Mouse (Mus musculus): ENCODE measurements around the gene Slc7a9. TPM values are rescaled to one million over a fixed set of nuclear protein-coding genes. Genes with fewer than 3 reads are reported as not detected.
A peak's percentile ranks its signal among the peaks of the same experiment; 100 is the strongest.

Gene Slc7a9
- polyA plus RNA-seq (2015; fragmentation: Nextera tagmentation; extraction: Ambion mirVana), result 1.8 and 2.1 TPM in 2 replicates

GRCm38 (mm10) chr7:35447996-35448846 lies at the start of gene Slc7a9:
Slc7a9 (plus strand) TSS chr7:35448796.
- no peak for ATAC-seq (ENCODE audit: insufficient read depth)
- no peaks in the 10 kb centered on the region for H3K9me3 ChIP-seq (replicated peaks)
- H3K36me3 ChIP-seq (replicated peaks), result no peaks in the 10 kb centered on the region
- H3K27ac ChIP-seq (replicated peaks), result no peak within 1 kb of the TSS
- H3K4me1 ChIP-seq (replicated peaks), result peaks cover 12% of the 10 kb centered on the region; the same call in 1 of the 2 replicates
- no peak within 1 kb of the TSS for H3K4me3 ChIP-seq (replicated peaks)
- 18% methylated on average over 15 of the region's 15 CpGs for WGBS (ENCODE audit: insufficient replicate concordance)
- H3K9ac ChIP-seq, result no peak within 1 kb of the TSS
- H3K27me3 ChIP-seq, result no peaks in the 10 kb centered on the region
- peak within 1 kb of the TSS; percentile 20; the same call in 1 of the 2 replicates for H3K4me2 ChIP-seq

- WGBS (ENCODE audit: insufficient replicate concordance), result 87% methylated on average over 4 of the region's 4 CpGs
- H3K4me2 ChIP-seq, result no peak overlapping the region
- no peak overlapping the region for H3K9ac ChIP-seq
- ATAC-seq (ENCODE audit: insufficient read depth), result no peak
- H3K36me3 ChIP-seq (replicated peaks), result peaks cover 66% of the 10 kb centered on the region
- H3K27me3 ChIP-seq, result no peaks in the 10 kb centered on the region
- H3K4me3 ChIP-seq (replicated peaks), result no peak overlapping the region
- no peak overlapping the region for H3K27ac ChIP-seq (replicated peaks)
- H3K9me3 ChIP-seq (replicated peaks), result no peaks in the 10 kb centered on the region
- peaks cover 18% of the 10 kb centered on the region for H3K4me1 ChIP-seq (replicated peaks)
Observed at GRCm38 (mm10) chr7:35401169-35401568, 47.4 kb upstream of the Slc7a9 start.

- 61% methylated on average over 5 of the region's 5 CpGs for WGBS (ENCODE audit: insufficient replicate concordance)
- H3K4me3 ChIP-seq (replicated peaks), result no peak overlapping the region
- ATAC-seq (ENCODE audit: insufficient read depth), result no peak
- H3K4me1 ChIP-seq (replicated peaks), result no peaks in the 10 kb centered on the region
- H3K27me3 ChIP-seq, result no peaks in the 10 kb centered on the region
- no peak overlapping the region for H3K27ac ChIP-seq (replicated peaks)
- H3K9ac ChIP-seq, result no peak overlapping the region
- H3K36me3 ChIP-seq (replicated peaks), result peaks cover 45% of the 10 kb centered on the region
- no peaks in the 10 kb centered on the region for H3K9me3 ChIP-seq (replicated peaks)
- H3K4me2 ChIP-seq, result no peak overlapping the region
Observed at GRCm38 (mm10) chr7:35415226-35415625, 33.4 kb upstream of the Slc7a9 start.

GRCm38 (mm10) chr7:35415801-35416653 lies 32.6 kb upstream of the Slc7a9 start:
- no peak overlapping the region for H3K4me2 ChIP-seq
- WGBS (ENCODE audit: insufficient replicate concordance), result 73% methylated on average over 9 of the region's 9 CpGs
- H3K4me3 ChIP-seq (replicated peaks), result no peak overlapping the region
- H3K4me1 ChIP-seq (replicated peaks), result no peaks in the 10 kb centered on the region
- no peak overlapping the region for H3K27ac ChIP-seq (replicated peaks)
- H3K9me3 ChIP-seq (replicated peaks), result no peaks in the 10 kb centered on the region
- H3K9ac ChIP-seq, result no peak overlapping the region
- no peaks in the 10 kb centered on the region for H3K27me3 ChIP-seq
- no peak for ATAC-seq (ENCODE audit: insufficient read depth)
- peaks cover 45% of the 10 kb centered on the region for H3K36me3 ChIP-seq (replicated peaks)

- H3K4me1 ChIP-seq (replicated peaks), result no peaks in the 10 kb centered on the region
- H3K36me3 ChIP-seq (replicated peaks), result peaks cover 48% of the 10 kb centered on the region
- H3K9me3 ChIP-seq (replicated peaks), result no peaks in the 10 kb centered on the region
- H3K4me2 ChIP-seq, result no peak overlapping the region
- 58% methylated on average over 5 of the region's 5 CpGs for WGBS (ENCODE audit: insufficient replicate concordance)
- H3K27me3 ChIP-seq, result no peaks in the 10 kb centered on the region
- no peak overlapping the region for H3K4me3 ChIP-seq (replicated peaks)
- no peak overlapping the region for H3K9ac ChIP-seq
- no peak overlapping the region for H3K27ac ChIP-seq (replicated peaks)
- ATAC-seq (ENCODE audit: insufficient read depth), result no peak
Observed at GRCm38 (mm10) chr7:35416654-35416948, 32.0 kb upstream of the Slc7a9 start.

GRCm38 (mm10) chr7:35423071-35423470 lies 25.5 kb upstream of the Slc7a9 start:
- peaks cover 52% of the 10 kb centered on the region for H3K36me3 ChIP-seq (replicated peaks)
- 77% methylated on average over 10 of the region's 10 CpGs for WGBS (ENCODE audit: insufficient replicate concordance)

GRCm38 (mm10) chr7:35428146-35428545 lies 20.4 kb upstream of the Slc7a9 start:
- Histone ChIP-seq H3K36me3 (replicated peaks) (peaks cover 47% of the 10 kb centered on the region), H3K9ac (no peak overlapping the region), H3K4me3 (replicated peaks) (no peak overlapping the region), H3K27ac (replicated peaks) (no peak overlapping the region), H3K27me3 (no peaks in the 10 kb centered on the region), H3K4me2 (no peak overlapping the region), H3K9me3 (replicated peaks) (no peaks in the 10 kb centered on the region), H3K4me1 (replicated peaks) (no peaks in the 10 kb centered on the region)
- ATAC-seq (ENCODE audit: insufficient read depth), result no peak
- 84% methylated on average over 10 of the region's 10 CpGs for WGBS (ENCODE audit: insufficient replicate concordance)

More at GRCm38 (mm10) chr7:35423071-35423470, 25.5 kb upstream of the Slc7a9 start:
- Histone ChIP-seq H3K27me3 (no peaks in the 10 kb centered on the region), H3K9me3 (replicated peaks) (no peaks in the 10 kb centered on the region), H3K9ac (no peak overlapping the region), H3K4me1 (replicated peaks) (no peaks in the 10 kb centered on the region), H3K27ac (replicated peaks) (no peak overlapping the region), H3K4me3 (replicated peaks) (no peak overlapping the region), H3K4me2 (no peak overlapping the region)
- ATAC-seq (ENCODE audit: insufficient read depth), result no peak

GRCm38 (mm10) chr7:35435266-35435665 lies 13.3 kb upstream of the Slc7a9 start:
- H3K27ac ChIP-seq (replicated peaks), result no peak overlapping the region
- H3K9ac ChIP-seq, result no peak overlapping the region
- no peaks in the 10 kb centered on the region for H3K4me1 ChIP-seq (replicated peaks)
- H3K36me3 ChIP-seq (replicated peaks), result peaks cover 53% of the 10 kb centered on the region
- no peak overlapping the region for H3K4me3 ChIP-seq (replicated peaks)
- H3K9me3 ChIP-seq (replicated peaks), result no peaks in the 10 kb centered on the region
- WGBS (ENCODE audit: insufficient replicate concordance), result 82% methylated on average over 9 of the region's 9 CpGs
- no peak overlapping the region for H3K4me2 ChIP-seq
- ATAC-seq (ENCODE audit: insufficient read depth), result no peak
- no peaks in the 10 kb centered on the region for H3K27me3 ChIP-seq

GRCm38 (mm10) chr7:35447501-35447900 lies 1.1 kb upstream of the Slc7a9 start:
- H3K36me3 ChIP-seq (replicated peaks), result no peaks in the 10 kb centered on the region
- peaks cover 12% of the 10 kb centered on the region; the same call in 1 of the 2 replicates for H3K4me1 ChIP-seq (replicated peaks)
- H3K27me3 ChIP-seq, result no peaks in the 10 kb centered on the region
- no peak overlapping the region for H3K4me2 ChIP-seq
- no peak for ATAC-seq (ENCODE audit: insufficient read depth)
- H3K9me3 ChIP-seq (replicated peaks), result no peaks in the 10 kb centered on the region
- H3K27ac ChIP-seq (replicated peaks), result no peak overlapping the region
- no peak overlapping the region for H3K4me3 ChIP-seq (replicated peaks)
- 60% methylated on average over 4 of the region's 4 CpGs for WGBS (ENCODE audit: insufficient replicate concordance)
- no peak overlapping the region for H3K9ac ChIP-seq

- WGBS (ENCODE audit: insufficient replicate concordance), result 41% methylated on average over 7 of the region's 7 CpGs
- H3K4me1 ChIP-seq (replicated peaks), result peaks cover 12% of the 10 kb centered on the region; the same call in 1 of the 2 replicates
- H3K27ac ChIP-seq (replicated peaks), result no peak overlapping the region
- no peak overlapping the region for H3K4me3 ChIP-seq (replicated peaks)
- peak overlapping the region; percentile 20; the same call in 1 of the 2 replicates for H3K4me2 ChIP-seq
- no peak overlapping the region for H3K9ac ChIP-seq
- no peak for ATAC-seq (ENCODE audit: insufficient read depth)
- no peaks in the 10 kb centered on the region for H3K27me3 ChIP-seq
- no peaks in the 10 kb centered on the region for H3K9me3 ChIP-seq (replicated peaks)
- no peaks in the 10 kb centered on the region for H3K36me3 ChIP-seq (replicated peaks)
Observed at GRCm38 (mm10) chr7:35448867-35449266, 271 bp downstream of the Slc7a9 start.

- Histone ChIP-seq H3K27ac (replicated peaks) (no peak overlapping the region), H3K27me3 (no peaks in the 10 kb centered on the region), H3K9ac (no peak overlapping the region), H3K4me2 (no peak overlapping the region), H3K9me3 (replicated peaks) (no peaks in the 10 kb centered on the region), H3K36me3 (replicated peaks) (no peaks in the 10 kb centered on the region), H3K4me1 (replicated peaks) (no peaks in the 10 kb centered on the region), H3K4me3 (replicated peaks) (no peak overlapping the region)
- 52% methylated on average over 4 of the region's 4 CpGs for WGBS (ENCODE audit: insufficient replicate concordance)
- no peak for ATAC-seq (ENCODE audit: insufficient read depth)
Observed at GRCm38 (mm10) chr7:35456091-35456814, 7.7 kb downstream of the Slc7a9 start.

Data from liver, embryonic 15.5 days (tissue).